20 mouse cellular contexts compared by ENCODE assay signal in genomic region chr4:148881838-148882237, GRCm38 (mm10).
DNase-seq lines count a peak whose midpoint lies in the region; ATAC-seq and TF ChIP-seq lines count a peak whose summit lies in the region.
"Had no signal": no experiment of that assay in that cellular context is flagged by ENCODE, and none has a peak within 500 bp of the region (broad histone marks: within the 10 kb centered on the region; RNA-seq: fewer than 3 reads in every experiment).

No protein-coding gene starts in this region.

- DNase-seq in gastrocnemius, adult 2 months = no peak
- no peak for DNase-seq in gastrocnemius, adult 8-10 months (ENCODE audit: low spot score in 2 of 2)
- DNase-seq in heart, postnatal 4 days = no peak
- DNase-seq in lung, postnatal 14 days = no peak
- DNase-seq: adrenal gland, adult 8-10 months; kidney, adult 8-10 months; layer of hippocampus, postnatal 36 days; thymus, postnatal 25 days had no signal

- H3K9me3 ChIP-seq in heart, embryonic 14.5 days (ENCODE audit: control insufficient read depth, low read length) = no peaks in the 10 kb centered on the region
- no peaks in the 10 kb centered on the region for H3K9me3 ChIP-seq in lung, embryonic 16.5 days (ENCODE audit: control insufficient read depth, low read length)
- no peaks in the 10 kb centered on the region for H3K9me3 ChIP-seq in neural tube, embryonic 15.5 days (replicated peaks)
- H3K9me3 ChIP-seq: embryonic facial prominence, embryonic 12.5 days; liver, embryonic 15.5 days; midbrain, embryonic 13.5 days had no signal

- no peak for ATAC-seq in heart, embryonic 14.5 days (ENCODE audit: insufficient number of reproducible peaks, insufficient read depth, low FRiP score, low read depth)
- ATAC-seq in lung, embryonic 16.5 days (ENCODE audit: low read depth) = no peak
- no peak for ATAC-seq in neural tube, embryonic 15.5 days (ENCODE audit: low FRiP score)
- ATAC-seq: CD4-positive, CD25-positive, alpha-beta regulatory T cell, adult 4 months; forebrain, embryonic 16.5 days; inflammation-experienced regulatory T-cells, adult 6 months; midbrain, embryonic 13.5 days; Patski had no signal

- peak overlapping the region; percentile 44; the same call in 1 of the 2 replicates for H3K9ac ChIP-seq in heart, embryonic 14.5 days (ENCODE audit: low read length)
- no peak overlapping the region for H3K9ac ChIP-seq in lung, embryonic 16.5 days (ENCODE audit: low read length)
- H3K9ac ChIP-seq in neural tube, embryonic 15.5 days (replicated peaks) = no peak overlapping the region
- H3K9ac ChIP-seq: embryonic facial prominence, embryonic 12.5 days; liver, embryonic 15.5 days; midbrain, embryonic 13.5 days had no signal

- H3K27me3 ChIP-seq in heart, embryonic 14.5 days (ENCODE audit: control insufficient read depth, insufficient read depth, low read length) = no peaks in the 10 kb centered on the region
- H3K27me3 ChIP-seq in lung, embryonic 16.5 days (ENCODE audit: control insufficient read depth, insufficient read depth, low read depth, low read length) = peaks cover 4% of the 10 kb centered on the region
- H3K27me3 ChIP-seq in neural tube, embryonic 15.5 days (replicated peaks) = peaks cover 71% of the 10 kb centered on the region
- H3K27me3 ChIP-seq: Patski had no signal

- H3K36me3 ChIP-seq in heart, embryonic 14.5 days (ENCODE audit: control insufficient read depth, insufficient read depth, low read length) = no peaks in the 10 kb centered on the region
- H3K36me3 ChIP-seq in lung, embryonic 16.5 days (ENCODE audit: control insufficient read depth, insufficient read depth, low read length) = no peaks in the 10 kb centered on the region
- no peaks in the 10 kb centered on the region for H3K36me3 ChIP-seq in neural tube, embryonic 15.5 days
- H3K36me3 ChIP-seq: embryonic facial prominence, embryonic 12.5 days; liver, embryonic 15.5 days; midbrain, embryonic 13.5 days had no signal

- H3K4me3 ChIP-seq in gastrocnemius, adult 2 months = peak overlapping the region; percentile 54
- H3K4me3 ChIP-seq in heart, embryonic 14.5 days (ENCODE audit: control insufficient read depth in 1 of 2, insufficient read depth in 1 of 2, low read depth in 1 of 2, low read length in 2 of 2) = no peak overlapping the region
- no peak overlapping the region for H3K4me3 ChIP-seq in lung, embryonic 16.5 days (ENCODE audit: low read length)
- no peak overlapping the region for H3K4me3 ChIP-seq in neural tube, embryonic 15.5 days (replicated peaks)
- H3K4me3 ChIP-seq: embryonic facial prominence, embryonic 12.5 days; erythroblast, embryonic 14.5 days; layer of hippocampus, adult 2 months; liver, embryonic 15.5 days; midbrain, embryonic 13.5 days had no signal

- intact Hi-C loops in gastrocnemius, adult 2 months (cut with DNase I) = no loop called here

- WGBS in heart, embryonic 14.5 days = 79% methylated on average over 5 of the region's 5 CpGs
- 60% methylated on average over 5 of the region's 5 CpGs for WGBS in lung, embryonic 16.5 days
- 72% methylated on average over 5 of the region's 5 CpGs for WGBS in neural tube, embryonic 15.5 days

- peak overlapping the region; percentile 82 for H3K27ac ChIP-seq in gastrocnemius, adult 2 months
- peak overlapping the region; percentile 80 to 97 for H3K27ac ChIP-seq in heart, embryonic 14.5 days (replicated peaks in 1 of 2; ENCODE audit: control insufficient read depth in 1 of 2, insufficient read depth in 1 of 2, low read depth in 2 of 2, low read length in 2 of 2)
- peak overlapping the region; percentile 21; the same call in 1 of the 2 replicates for H3K27ac ChIP-seq in lung, embryonic 16.5 days (ENCODE audit: low read length)
- H3K27ac ChIP-seq in neural tube, embryonic 15.5 days (replicated peaks) = 0 out of 2 replicates have a peak overlapping the region, but pooled peaks have one; percentile 35
- H3K27ac ChIP-seq: embryonic facial prominence, embryonic 12.5 days; layer of hippocampus, adult 2 months; liver, embryonic 15.5 days; midbrain, embryonic 13.5 days had no signal

- peak overlapping the region; percentile 17 for H3K4me2 ChIP-seq in heart, embryonic 14.5 days (ENCODE audit: low read length)
- H3K4me2 ChIP-seq in lung, embryonic 16.5 days (ENCODE audit: low read depth, low read length) = no peak overlapping the region
- H3K4me2 ChIP-seq in neural tube, embryonic 15.5 days = 0 out of 2 replicates have a peak overlapping the region, but pooled peaks have one; percentile 20
- H3K4me2 ChIP-seq: liver, embryonic 15.5 days had no signal

- peaks cover 71 to 89% of the 10 kb centered on the region in 2 experiments for H3K4me1 ChIP-seq in heart, embryonic 14.5 days (ENCODE audit: control insufficient read depth in 2 of 2, insufficient read depth in 2 of 2, low read length in 2 of 2)
- peaks cover 26% of the 10 kb centered on the region for H3K4me1 ChIP-seq in lung, embryonic 16.5 days (replicated peaks; ENCODE audit: control insufficient read depth, insufficient read depth, low read length)
- peaks cover 53% of the 10 kb centered on the region for H3K4me1 ChIP-seq in neural tube, embryonic 15.5 days

- no peak for TF ChIP-seq CTCF in gastrocnemius, adult 2 months (IDR thresholded peaks at IDR 0.05)

Comparison
In these comparisons a context has a peak if more than half of its experiments do, and no peak if none do; other contexts are left out.
1. H3K27ac ChIP-seq: peak in every context shown above with its lines; median percentile 88 in heart, embryonic 14.5 days; 82 in gastrocnemius, adult 2 months; 35 in neural tube, embryonic 15.5 days; 21 in lung, embryonic 16.5 days.